Mouse (Mus musculus) layer of hippocampus, adult 9-10 months (tissue): Measurements from ENCODE around the gene Tob2.

Experiments
- DNase-seq: peaks from one replicate; pipeline ENCODE4 v3.0.0; 2022; ENCODE audit warnings: low spot score

Gene Tob2

DNA sequence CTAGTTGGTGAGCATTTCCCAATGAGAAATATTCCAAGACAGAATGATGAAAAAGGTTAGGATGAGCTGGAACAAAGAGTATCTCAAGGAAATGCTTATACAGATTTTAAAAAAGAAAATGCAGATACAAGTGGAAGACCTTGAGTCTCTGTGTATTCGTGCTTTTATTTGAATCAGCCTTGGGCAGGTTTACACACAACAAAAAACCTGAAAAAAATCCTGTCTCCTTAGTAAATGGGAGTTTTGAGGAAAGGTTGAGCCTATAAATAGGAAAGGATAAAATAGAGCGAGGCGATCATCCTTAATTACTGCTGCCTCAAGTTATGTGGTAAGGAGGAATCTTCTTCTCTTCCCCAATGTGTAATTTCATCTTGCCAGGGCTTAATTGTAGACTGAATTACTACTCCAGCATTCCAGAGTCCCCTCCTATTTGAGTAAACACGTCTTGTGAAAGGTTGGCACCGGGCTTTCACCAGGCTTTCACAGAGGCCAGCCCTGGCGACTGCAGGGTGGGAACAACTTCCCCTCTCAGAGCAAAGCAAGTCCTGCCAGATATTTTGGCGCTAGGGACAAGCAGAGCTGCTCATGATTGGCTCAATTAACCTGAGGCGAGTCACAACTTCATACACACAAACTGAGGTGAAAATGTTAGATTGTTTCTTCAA lies 2.0 kb upstream of the Tob2 start:
- no peak for DNase-seq

DNA sequence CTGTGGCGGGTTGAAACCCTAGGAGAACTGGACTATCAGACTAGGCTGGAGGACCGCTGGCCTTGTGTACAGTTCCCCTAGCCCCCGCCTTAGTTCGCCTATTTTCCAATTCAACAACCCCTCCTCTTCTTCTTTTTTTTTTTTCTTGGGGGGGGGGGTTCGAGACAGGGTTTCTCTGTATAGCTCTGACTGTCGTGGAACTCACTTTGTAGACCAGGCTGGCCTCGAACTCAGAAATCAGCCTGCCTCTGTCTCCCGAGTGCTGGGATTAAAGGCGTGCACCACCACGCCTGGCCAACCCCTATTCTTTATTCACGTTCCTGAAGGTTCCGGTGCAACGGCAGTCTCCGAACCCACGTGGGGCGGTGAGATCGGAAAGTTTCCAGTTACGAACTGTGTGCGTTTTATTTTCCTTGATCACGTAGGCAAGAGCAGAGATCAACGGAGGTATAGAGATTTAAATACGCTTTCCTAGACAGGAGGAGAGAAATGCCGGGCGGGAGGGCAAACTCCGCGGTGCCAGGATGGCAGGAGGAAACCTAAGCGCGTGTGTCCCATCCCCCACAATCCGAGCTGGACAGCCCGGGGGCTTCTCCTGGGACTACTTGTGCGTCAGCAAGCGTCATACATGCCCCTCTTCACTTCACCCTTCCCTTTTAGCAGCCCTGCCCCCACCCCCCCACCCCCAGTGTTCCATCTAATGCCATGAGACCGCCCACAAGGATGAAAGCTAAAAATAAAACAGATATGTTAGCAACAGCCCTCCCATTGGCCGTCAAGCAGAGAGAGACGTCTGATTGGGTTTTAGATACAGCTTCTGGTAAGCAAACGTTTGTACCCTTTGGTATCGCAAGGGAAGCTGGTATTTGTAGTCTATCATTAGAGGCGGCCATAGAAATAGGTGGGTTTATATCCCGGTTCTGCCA lies 997 bp upstream of the Tob2 start:
- DNase-seq: peak; percentile 92

DNA sequence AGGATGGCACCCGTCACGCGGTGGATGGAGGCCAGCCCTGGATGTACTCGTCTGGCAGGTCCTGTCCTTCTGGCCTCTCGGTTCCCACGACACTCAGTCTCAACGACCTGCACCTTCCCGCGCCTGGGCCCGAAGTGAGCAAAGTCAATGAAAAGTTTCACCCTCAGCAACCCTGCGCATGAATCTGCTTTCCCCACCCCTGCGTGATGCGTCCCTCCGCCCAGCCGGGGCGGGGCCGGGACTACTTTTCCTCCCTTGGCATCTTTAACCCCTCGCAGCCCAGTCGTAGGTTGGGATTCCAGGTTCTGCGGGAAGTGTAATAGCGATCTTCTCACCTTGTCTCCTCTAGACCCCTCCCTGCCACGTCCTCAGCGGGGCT lies 469 bp downstream of the Tob2 start:
- DNase-seq: peak; percentile 93

DNA sequence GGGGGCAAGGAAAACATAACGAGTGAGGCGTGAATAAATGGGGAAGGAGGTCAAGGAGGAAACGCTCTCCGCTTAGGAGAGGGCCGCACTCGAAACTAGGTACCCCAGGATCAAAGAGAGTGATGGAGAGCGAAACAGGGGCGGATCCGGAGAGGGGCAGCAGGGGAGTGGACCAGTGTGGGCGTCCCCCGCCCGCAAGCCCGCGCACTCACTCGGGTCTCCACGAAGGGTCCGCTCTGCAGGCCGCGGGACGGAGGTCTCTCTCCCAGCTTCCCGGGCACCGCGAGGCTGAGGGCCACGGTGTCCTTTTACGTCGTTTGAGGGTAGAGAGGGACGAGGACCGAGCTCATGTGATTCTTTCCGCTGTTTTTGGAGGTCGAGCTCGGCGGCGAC lies 876 bp downstream of the Tob2 start:
- DNase-seq: no peak

DNA sequence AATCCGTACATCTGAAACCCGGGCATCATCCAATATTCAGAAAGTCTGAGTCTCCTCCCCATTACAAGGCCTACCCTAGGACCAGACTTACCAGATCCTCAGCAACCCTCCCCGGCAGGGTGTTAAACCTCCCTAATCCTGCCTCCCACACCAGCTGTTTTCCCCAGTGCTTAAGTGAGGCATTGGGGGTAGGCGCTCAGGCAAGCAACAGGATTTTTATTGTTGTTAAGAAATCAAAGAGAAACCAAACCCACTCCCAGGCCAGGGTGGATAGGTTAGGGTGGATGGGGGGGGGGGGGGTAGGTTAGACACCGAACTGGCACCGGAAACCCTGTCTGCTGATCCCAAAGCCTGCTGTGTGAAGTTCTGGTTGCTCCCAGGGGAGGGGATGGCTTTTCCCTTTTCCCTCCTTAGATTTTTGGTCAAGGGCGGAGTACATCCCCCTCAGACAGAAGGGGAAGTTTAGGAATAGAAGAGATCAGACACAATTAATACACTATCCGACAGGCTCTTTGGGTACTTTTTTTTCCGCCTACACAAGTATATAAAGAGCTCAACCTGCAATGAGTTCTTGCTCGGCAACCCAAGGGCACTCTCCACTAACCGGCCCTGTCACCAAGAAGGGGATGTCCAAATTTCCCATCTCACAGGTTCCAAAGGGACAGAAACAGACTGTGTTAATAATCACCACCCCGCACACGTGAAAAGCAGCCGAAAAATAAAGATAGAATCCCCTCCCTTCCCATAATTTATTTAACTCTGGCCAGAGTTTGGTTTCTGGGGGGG lies 1.5 kb downstream of the Tob2 start:
- no peak for DNase-seq

DNA sequence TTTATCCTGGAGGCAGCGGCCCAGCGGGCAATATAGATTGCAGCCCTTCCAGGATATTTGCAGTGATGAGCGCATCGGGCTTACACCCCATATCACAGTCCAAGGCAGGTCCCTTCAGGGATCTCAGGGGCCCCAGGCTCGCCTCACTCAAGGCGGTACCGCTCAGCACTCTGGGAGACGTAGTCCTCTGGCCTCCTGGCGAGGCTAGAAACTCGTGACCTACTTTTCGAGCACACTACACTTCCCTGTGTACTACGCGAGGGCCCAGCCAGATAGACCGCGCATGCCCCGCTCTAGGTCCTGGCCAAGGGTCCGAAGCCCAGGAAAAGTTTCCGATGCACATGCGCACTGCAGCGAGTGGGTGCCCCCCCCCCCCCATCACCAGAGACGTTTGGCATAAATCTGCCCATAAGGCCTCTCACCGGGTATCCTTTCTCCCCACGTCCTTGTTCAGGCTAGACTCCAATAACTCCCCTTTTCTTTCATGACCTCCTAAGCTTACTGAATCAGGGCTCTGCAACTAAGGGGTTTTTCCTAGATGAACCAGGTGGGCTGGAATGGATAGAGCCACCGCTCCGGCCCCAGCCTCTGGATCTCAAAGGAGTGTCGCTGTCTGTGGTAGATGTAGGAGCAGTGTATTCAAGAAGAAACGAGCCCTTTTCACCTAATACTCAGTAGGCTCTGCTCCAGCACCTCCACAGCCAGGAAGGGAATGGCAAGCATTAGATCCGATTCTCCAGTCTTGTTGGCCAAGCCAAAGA lies 2.4 kb downstream of the Tob2 start:
- DNase-seq: no peak

DNA sequence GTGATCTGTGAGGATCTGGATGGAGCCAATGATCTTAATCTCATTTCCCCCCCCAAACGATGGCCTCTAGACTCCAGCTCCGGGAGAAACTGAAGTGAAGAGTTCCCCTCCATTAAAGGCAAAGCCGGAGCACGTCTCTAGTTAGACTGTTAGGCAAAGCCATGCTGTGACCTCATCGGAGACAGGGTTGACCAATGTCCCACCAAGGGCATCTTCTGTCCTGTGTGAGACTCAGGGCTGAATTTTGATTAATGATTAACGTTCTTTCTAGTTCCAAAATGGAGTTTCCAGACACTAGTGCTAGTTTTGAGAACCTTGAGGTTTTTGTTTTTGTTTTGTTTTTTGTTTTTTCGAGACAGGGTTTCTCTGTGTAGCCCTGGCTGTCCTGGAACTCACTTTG lies 5.5 kb downstream of the Tob2 start:
- no peak for DNase-seq

DNA sequence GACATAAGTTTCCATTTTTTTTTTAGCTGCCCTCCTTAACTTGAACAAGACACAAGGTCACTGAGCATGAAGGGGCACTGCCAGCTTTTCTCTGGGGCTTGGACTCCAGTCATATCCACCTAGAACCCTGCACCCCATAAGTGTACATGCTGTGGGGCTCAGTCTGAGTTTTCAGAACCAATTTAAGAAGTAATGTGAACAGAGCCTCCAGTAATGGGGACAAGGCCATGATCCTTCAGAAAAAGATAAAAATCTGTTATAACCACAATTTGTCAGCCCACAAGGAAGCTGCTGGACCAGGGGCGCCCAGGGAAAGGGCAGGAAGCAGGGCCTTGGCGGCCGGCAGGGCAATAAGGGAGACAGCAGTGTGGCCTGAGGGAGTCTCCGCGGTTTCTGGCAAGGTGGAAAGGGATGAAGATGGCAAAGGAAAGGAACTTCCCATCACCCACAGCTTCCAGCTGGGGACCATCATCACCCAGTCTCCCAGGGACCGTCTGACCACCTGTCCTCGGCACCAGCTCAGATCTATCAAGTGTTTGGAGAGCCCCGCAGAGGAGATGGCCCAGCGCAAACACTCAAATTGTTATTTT lies 6.1 kb downstream of the Tob2 start:
- no peak for DNase-seq

DNA sequence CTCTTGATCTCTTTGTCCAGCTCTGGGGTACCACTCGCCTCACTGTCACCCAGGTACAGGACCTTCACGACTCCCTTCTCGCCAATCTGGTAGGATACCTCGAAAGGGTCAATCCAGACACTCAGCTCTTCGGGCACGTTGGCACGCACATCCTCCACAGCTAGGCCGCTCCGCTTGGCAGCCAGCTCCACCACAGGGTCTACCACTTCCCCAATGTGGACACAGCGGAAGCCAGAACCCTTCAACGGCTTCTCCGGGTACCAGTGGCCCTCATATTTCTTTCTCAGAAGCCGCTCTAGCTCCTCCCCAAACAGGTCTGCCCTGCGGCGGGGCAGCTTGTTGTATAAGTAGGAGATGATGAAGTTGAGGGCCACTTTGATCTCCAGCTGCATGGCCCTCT lies 7.2 kb downstream of the Tob2 start:
- no peak for DNase-seq

DNA sequence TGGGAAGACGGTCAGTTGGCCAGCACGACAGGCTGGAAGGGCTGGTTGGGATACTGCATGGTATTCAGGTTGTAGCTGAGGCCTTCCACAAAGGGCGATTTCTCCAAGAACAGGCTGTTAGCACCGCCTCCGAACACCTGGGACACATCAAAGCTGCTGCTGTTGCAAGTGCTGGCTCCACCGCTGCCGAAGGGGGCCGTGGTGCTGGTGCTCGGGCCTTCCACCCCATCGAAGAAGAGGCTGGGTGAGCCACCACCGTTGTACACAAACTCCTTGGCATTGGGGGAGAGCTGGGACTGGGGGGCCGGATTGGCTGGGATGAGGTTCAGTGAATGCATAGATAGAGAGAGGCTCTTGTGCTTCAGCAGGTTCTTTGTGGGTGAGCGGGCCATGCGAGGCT lies 7.9 kb downstream of the Tob2 start:
- no peak for DNase-seq

DNA sequence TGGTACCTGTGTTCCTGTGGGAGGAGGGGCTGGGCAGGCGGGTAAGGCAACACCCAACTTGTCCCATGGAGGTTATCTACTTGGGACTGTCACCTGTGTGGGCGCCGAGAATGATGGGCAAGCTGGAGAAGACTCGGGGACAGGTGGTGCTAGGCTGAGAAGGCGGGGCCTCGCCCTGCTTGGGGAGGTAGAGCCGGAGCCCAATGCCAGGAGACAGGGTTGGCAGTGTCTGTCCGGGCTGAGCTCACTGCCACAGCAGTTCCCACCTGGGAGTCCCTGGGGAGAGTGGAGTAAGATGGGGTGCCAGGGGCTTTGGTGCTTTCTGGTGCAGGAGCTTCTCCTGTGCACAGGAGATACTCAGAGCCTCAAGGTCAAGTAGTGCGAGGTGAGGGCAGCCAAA lies 9.5 kb downstream of the Tob2 start:
- no peak for DNase-seq

DNA sequence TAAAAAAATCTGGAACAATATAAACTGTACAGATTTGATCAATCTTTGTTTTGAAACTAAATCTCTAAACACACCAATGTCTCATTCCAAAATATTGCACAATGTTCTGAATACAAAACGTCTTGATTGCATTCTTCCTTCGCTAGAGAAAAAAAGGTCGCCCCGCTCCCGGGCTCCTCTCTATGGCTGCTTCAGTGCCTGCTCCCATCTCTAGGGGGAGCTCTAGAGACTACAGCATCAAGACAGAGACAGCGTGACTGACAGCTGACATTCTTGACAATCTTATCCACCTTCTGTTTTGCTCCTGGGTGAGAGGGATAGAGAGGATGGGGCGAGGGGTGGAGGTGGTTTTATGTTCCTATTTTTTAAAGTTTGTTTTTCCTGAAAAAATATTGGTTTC lies 10.3 kb downstream of the Tob2 start:
- DNase-seq: no peak

DNA sequence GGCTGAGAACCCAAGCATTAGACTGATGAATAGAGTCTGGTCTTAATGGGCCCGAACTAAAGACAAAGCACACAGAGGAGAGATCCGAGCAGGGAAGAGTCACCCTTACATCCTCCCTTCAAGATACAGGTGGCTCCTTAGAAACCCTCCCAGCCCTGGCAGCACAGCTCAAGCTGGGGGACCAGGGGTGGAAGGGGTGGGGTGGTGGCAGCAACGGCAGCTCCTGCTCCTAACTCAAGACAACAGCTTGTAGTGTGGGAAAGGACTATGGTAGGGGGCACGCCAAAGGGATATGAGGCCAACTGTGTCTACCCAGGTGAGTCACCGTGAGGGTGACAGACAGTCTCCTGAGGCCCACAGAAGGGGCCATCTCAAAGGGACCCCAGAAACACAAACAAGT lies 10.7 kb downstream of the Tob2 start:
- DNase-seq: no peak

DNA sequence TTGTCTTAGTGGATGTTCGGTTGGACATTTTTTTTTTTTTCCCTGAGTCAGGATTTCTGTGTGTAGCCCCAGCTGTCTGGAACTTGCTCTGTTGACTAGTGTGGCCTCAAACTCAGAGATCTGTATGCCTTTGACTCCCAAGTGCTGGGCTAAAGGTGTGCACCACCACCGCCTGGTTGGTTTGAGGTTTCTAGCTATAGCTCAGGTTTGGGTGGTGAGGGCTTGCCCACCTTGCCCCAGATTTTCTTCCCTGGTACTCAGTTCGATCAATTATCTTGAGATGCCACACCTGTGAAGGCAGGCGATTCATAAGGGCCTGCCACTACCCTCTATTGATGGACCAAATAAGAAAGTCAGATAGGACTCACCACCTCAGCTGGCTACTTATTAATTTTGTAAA lies 11.4 kb downstream of the Tob2 start:
- no peak for DNase-seq

DNA sequence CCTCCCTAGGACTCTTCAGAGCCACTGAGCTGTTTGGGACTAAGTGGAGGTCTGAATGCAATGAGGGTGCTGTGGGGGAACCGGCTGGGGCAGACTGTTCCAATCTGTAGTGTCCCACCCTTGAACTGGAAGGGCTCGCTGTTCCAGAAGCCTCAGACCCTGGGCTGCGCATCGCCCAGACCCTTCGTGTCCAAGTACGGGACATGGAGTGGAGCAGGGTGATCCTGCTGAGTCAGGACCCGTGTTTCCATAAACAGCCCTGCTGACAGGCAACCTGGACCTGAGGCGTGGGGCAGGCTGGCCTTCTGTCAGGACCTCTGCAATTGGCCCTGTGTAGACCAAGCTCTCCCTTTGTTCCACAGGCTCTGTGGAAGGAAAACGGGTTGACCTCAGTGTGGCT lies 11.8 kb downstream of the Tob2 start:
- no peak for DNase-seq

DNA sequence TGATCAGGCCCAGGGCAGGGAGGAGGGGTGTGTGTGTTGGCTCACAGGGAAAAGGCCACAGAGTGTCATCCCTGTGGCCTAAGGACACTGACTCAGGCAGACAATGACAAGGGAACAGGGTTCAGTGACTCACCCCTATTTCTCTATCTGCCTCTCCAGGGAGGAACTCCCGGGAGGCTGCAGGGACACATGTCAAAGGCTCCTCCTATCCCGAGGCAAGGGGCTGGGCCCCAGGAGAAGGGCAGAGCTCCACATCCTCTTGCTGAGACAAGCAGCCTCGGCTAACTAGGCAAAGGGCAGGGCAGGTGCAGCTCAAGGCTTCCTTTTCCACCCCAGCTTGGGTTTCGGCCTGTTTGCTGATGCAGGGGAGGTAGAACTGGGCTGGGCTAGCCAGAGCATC lies 12.9 kb downstream of the Tob2 start:
- no peak for DNase-seq

DNA sequence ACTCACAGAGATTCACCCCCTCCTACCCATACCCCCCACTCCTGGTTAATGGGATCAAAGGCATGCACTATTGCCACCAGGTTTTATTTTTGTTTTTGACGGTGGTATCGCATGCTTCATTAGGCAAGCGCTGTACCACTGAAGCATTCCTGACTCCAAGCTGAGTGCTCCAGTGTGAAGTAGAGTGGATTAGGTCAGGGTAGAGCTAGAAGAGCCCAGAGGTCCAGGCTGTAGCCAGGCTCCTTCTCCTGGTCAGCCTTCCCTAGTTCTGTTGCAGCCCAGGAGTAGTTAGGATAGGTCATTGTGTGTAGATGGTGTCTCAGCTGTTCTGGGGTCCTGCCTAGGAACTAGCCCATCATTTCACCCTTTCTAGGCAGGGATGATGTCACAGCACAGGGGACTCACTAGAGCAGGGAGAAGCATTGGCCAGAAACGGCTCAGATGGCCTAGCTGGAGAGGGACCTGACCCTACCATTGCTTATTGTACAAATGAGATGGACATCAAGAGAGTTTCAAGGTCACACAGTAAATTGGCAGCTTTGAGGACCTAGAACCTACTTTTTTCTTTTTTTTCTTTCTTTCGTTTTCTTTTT lies 13.5 kb downstream of the Tob2 start:
- DNase-seq: no peak

DNA sequence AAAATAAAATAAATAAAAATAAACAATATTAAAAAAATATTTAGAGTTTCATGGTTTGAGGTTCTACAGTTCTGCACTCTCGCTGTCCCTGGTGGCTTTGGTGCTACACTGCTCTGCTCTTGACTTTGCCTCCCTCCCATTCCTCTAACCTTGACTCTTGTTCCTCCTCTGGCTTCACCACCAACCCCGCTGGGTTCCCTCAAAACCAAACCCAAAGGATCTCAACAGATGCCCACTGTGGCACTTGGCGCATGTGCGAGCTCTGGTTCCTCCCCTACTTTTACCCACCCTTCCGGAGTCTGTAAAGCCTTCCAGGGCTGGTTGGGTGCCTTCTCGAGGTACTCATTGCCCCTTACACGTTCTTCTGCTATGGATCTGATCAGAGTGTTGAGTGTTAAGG lies 16.3 kb downstream of the Tob2 start:
- no peak for DNase-seq

DNA sequence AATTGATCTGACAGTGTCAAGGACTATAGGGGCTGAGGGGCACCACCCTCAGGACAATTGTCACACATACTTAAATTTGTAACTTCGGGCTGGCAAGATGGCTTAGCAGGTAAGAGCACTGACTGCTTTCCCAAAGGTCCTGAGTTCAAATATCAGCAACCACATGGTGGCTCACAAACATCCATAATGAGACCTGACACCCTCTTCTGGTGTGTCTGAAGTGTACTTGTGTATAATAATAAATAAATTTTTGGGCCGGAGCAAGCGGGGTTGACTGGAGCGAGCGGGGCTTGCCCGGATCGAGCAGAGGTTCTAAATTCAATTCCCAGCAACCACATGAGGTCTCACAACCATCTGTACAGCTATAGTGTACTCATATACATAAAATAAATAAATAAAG lies 18.3 kb downstream of the Tob2 start:
- DNase-seq: no peak

DNA sequence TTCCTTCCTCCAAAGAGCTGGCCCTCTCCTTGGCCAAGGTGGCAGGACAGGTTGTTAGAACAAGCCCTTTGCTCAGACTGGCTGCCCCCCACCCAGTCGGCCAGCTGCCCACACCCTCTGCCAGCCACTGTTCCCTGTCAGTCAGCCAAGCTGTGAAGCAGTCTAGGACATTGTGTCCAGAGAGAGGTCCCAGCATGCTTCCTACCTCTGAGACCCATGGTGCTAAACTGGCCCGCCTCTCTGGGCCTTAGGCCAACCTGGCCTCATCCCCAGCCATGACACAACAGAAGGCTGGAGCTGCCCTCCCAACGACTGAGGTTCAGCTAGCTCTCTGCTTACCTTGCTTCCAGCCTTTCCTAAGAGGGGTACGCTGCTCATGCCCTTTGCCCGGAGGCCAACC lies 19.0 kb downstream of the Tob2 start:
- peak; percentile 58 for DNase-seq

DNA sequence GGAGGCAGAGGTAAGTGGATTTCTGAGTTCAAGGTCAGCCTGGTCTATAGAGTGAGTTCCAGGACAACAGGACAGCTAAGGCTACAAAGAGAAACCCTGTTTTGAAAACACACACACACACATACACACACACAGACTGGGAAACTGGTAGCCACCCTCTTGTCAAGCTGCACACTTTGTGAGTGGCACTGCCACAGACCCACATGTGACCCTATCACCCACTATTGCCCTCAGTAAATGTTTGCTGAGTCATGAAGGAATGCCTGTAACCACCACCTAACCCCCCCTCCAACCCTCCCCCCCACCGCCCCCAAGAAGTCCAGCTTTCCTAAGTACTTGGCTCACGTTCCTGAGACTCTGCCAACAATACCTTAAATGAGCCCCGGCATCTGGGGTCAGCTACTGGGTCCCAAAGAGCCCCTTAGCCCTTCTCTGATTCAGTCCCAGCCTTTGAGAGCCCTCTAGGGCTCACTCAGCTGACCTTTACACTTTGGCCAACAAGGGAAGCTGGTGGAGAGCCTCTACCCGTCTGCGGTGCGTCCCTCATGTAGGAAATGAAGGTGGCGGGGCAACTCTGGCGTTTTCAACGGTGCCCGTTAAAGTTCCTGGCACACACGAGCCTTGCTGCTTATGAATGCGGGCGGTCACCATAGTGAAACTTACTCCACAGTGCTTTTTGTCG lies 19.9 kb downstream of the Tob2 start:
- no peak for DNase-seq
